Mouse (Mus musculus) hindbrain, postnatal 0 days (tissue): ENCODE measurements around the gene Ddx23. TPM values are rescaled to one million over a fixed set of nuclear protein-coding genes. Genes with fewer than 3 reads are reported as not detected.

ENCODE experiments used
- ATAC-seq: fragments of 200-750 bp; cut with Nextera tagmentation; 2 replicates; pipeline ENCODE4 v1.8.0; 2017; ENCODE audit warnings: mild to moderate bottlenecking, moderate TSS enrichment, moderate library complexity
- DNase-seq: peaks from one replicate; pipeline ENCODE4 v3.0.0-alpha.2; 2015; ENCODE audit warnings: low spot score
- H3K27ac ChIP-seq: fragments of 300-500 bp; sonication (generic); 2 replicates; pipeline ENCODE4 v1.5.1; 2014; ENCODE audit warnings: mild to moderate bottlenecking
- H3K27me3 ChIP-seq: fragments of 300-500 bp; sonication (generic); 2 replicates; pipeline ENCODE4 v1.6.1; 2014; ENCODE audit warnings: low read length, mixed read lengths; ENCODE audit not compliant: insufficient read depth
- H3K36me3 ChIP-seq: fragments of 300-500 bp; sonication (generic); 2 replicates; pipeline ENCODE4 v1.6.1; 2014; ENCODE audit warnings: low read length, mixed read lengths; ENCODE audit not compliant: insufficient read depth
- H3K4me1 ChIP-seq: fragments of 300-500 bp; sonication (generic); 2 replicates; pipeline ENCODE4 v1.6.1; 2014; ENCODE audit warnings: antibody characterized with exemption, low read length, mixed read lengths; ENCODE audit not compliant: insufficient read depth
- H3K4me2 ChIP-seq: fragments of 300-500 bp; sonication (generic); 2 replicates; pipeline ENCODE4 v1.6.1; 2014; ENCODE audit warnings: low read depth, mild to moderate bottlenecking, low read length, moderate library complexity, mixed read lengths
- H3K4me3 ChIP-seq: fragments of 300-500 bp; sonication (generic); 2 replicates; pipeline ENCODE4 v1.5.1; 2014; ENCODE audit warnings: low read length
- H3K9ac ChIP-seq: fragments of 300-500 bp; sonication (generic); replicated peaks from 2 replicates; pipeline ENCODE4 v1.6.1; 2014; ENCODE audit warnings: mild to moderate bottlenecking, low read length, moderate library complexity, mixed read lengths
- H3K9me3 ChIP-seq: fragments of 300-500 bp; sonication (generic); 2 replicates; pipeline ENCODE4 v1.6.1; 2016; ENCODE audit warnings: low read length, mixed read lengths
- CTCF ChIP-seq: IDR thresholded peaks from 2 replicates; pipeline ENCODE4 v1.5.1; 2016; ENCODE audit warnings: antibody characterized with exemption, control low read depth, low read depth
- WGBS: fragments of 180-500 bp; shearing (Covaris S2); extraction: QIAGEN DNeasy Blood & Tissue Kit; methylation state at CpG from one replicate; pipeline ENCODE4 v1.1.7; 2014; 5-methylcytosine and 5-hydroxymethylcytosine counted together
- polyA plus RNA-seq: library from polyadenylated mRNA; unstranded; fragments of >200 nt; fragmentation: Nextera tagmentation; extraction: Ambion mirVana; gene quantifications from 2 replicates; pipeline ENCODE4 v1.2.1, GENCODE M21; 2015
- total RNA-seq: library from RNA; depleted of rRNA; stranded (reverse); fragments of >200 nt; gene quantifications from 2 replicates; pipeline ENCODE4 v1.2.3, GENCODE M21; 2014

Ddx23 gene
- total and polyA plus RNA-seq, 2 experiments from 2014 or later = 20.1 to 52.9 TPM

- no peak overlapping the region for H3K4me2 ChIP-seq
- H3K27ac ChIP-seq = no peak overlapping the region
Measured at GRCm38 (mm10) chr15:98629464-98629863, 33.2 kb downstream of the Ddx23 start.

GRCm38 (mm10) chr15:98628589-98629254 lies 34.0 kb downstream of the Ddx23 start:
- H3K4me3 ChIP-seq = 0 out of 2 replicates have a peak overlapping the region, but pooled peaks have one; percentile 11
- DNase-seq (peak; percentile 64), ATAC-seq (peak; percentile 22; the same call in 1 of the 2 replicates)
- peak overlapping the region; percentile 38 for H3K4me2 ChIP-seq
- TF ChIP-seq CTCF = no peak
- H3K36me3 ChIP-seq = no peaks in the 10 kb centered on the region
- 0 out of 2 replicates have a peak overlapping the region, but pooled peaks have one; percentile 13 for H3K9ac ChIP-seq
- peaks cover 22% of the 10 kb centered on the region for H3K4me1 ChIP-seq
- H3K9me3 ChIP-seq = no peaks in the 10 kb centered on the region
- 4% methylated on average over 20 of the region's 20 CpGs for WGBS
- H3K27me3 ChIP-seq = no peaks in the 10 kb centered on the region
- H3K27ac ChIP-seq = peak overlapping the region; percentile 20; the same call in 1 of the 2 replicates

More at GRCm38 (mm10) chr15:98629464-98629863, 33.2 kb downstream of the Ddx23 start:
- ATAC-seq = no peak
- Histone ChIP-seq H3K27me3 (no peaks in the 10 kb centered on the region), H3K9me3 (no peaks in the 10 kb centered on the region), H3K9ac (no peak overlapping the region), H3K4me3 (no peak overlapping the region), H3K36me3 (no peaks in the 10 kb centered on the region), H3K4me1 (peaks cover 22% of the 10 kb centered on the region)
- WGBS = 49% methylated on average over 6 of the region's 6 CpGs
- no peak for DNase-seq
- no peak for TF ChIP-seq CTCF

- WGBS = 74% methylated on average over 7 of the region's 7 CpGs
- Histone ChIP-seq H3K4me3 (no peak overlapping the region), H3K27me3 (no peaks in the 10 kb centered on the region), H3K9ac (no peak overlapping the region), H3K9me3 (no peaks in the 10 kb centered on the region), H3K4me2 (no peak overlapping the region), H3K36me3 (no peaks in the 10 kb centered on the region), H3K27ac (no peak overlapping the region), H3K4me1 (peaks cover 9% of the 10 kb centered on the region)
- ATAC-seq (no peak), DNase-seq (no peak)
- TF ChIP-seq CTCF = no peak
Measured at GRCm38 (mm10) chr15:98626487-98627212, 36.0 kb downstream of the Ddx23 start.

GRCm38 (mm10) chr15:98626078-98626477 lies 36.6 kb downstream of the Ddx23 start:
- 20% methylated on average over 8 of the region's 8 CpGs for WGBS
- H3K27me3 ChIP-seq = no peaks in the 10 kb centered on the region
- H3K4me2 ChIP-seq = no peak overlapping the region
- H3K36me3 ChIP-seq = no peaks in the 10 kb centered on the region
- DNase-seq (no peak), ATAC-seq (no peak)
- TF ChIP-seq CTCF = no peak
- no peak overlapping the region for H3K27ac ChIP-seq
- H3K9ac ChIP-seq = no peak overlapping the region
- no peaks in the 10 kb centered on the region for H3K9me3 ChIP-seq
- no peak overlapping the region for H3K4me3 ChIP-seq
- peaks cover 7% of the 10 kb centered on the region; the same call in 1 of the 2 replicates for H3K4me1 ChIP-seq

GRCm38 (mm10) chr15:98623361-98623821 lies 39.3 kb downstream of the Ddx23 start:
- no peak overlapping the region for H3K4me2 ChIP-seq
- H3K9ac ChIP-seq = no peak overlapping the region
- no peak for TF ChIP-seq CTCF
- DNase-seq (no peak), ATAC-seq (no peak)
- peaks cover 2% of the 10 kb centered on the region; the same call in 1 of the 2 replicates for H3K4me1 ChIP-seq
- no peak overlapping the region for H3K4me3 ChIP-seq
- 49% methylated on average over 5 of the region's 5 CpGs for WGBS
- no peaks in the 10 kb centered on the region for H3K9me3 ChIP-seq
- H3K27me3 ChIP-seq = no peaks in the 10 kb centered on the region
- no peak overlapping the region for H3K27ac ChIP-seq
- no peaks in the 10 kb centered on the region for H3K36me3 ChIP-seq

- ATAC-seq = no peak
- H3K27ac ChIP-seq = no peak overlapping the region
- no peak for DNase-seq
- no peaks in the 10 kb centered on the region for H3K36me3 ChIP-seq
- H3K4me1 ChIP-seq = no peaks in the 10 kb centered on the region
- H3K4me2 ChIP-seq = no peak overlapping the region
- H3K4me3 ChIP-seq = no peak overlapping the region
- 16% methylated on average over 6 of the region's 6 CpGs for WGBS
- H3K9ac ChIP-seq = no peak overlapping the region
- H3K9me3 ChIP-seq = no peaks in the 10 kb centered on the region
- no peaks in the 10 kb centered on the region for H3K27me3 ChIP-seq
- no peak for TF ChIP-seq CTCF
Measured at GRCm38 (mm10) chr15:98622721-98623120, 40.0 kb downstream of the Ddx23 start.

GRCm38 (mm10) chr15:98622199-98622598 lies 40.5 kb downstream of the Ddx23 start:
- Histone ChIP-seq H3K27me3 (no peaks in the 10 kb centered on the region), H3K27ac (no peak overlapping the region), H3K4me3 (no peak overlapping the region), H3K36me3 (no peaks in the 10 kb centered on the region), H3K9ac (no peak overlapping the region), H3K9me3 (no peaks in the 10 kb centered on the region), H3K4me2 (no peak overlapping the region), H3K4me1 (no peaks in the 10 kb centered on the region)
- ATAC-seq (no peak), DNase-seq (no peak)
- 9% methylated on average over 7 of the region's 7 CpGs for WGBS
- no peak for TF ChIP-seq CTCF
